Mouse (Mus musculus): ENCODE results near the gene Nemf. TPM values are rescaled to one million over a fixed set of nuclear protein-coding genes. Genes with fewer than 3 reads are reported as not detected.
A peak's percentile ranks its signal among the peaks of the same experiment; 100 is the strongest.

Gene Nemf
- polyA plus RNA-seq, 1 experiment: 43.5 TPM

- Histone ChIP-seq H3K4me1 (ENCODE audit: control insufficient read depth, insufficient read depth, low read length) (peaks cover 1% of the 10 kb centered on the region), H3K27ac (ENCODE audit: control insufficient read depth, insufficient read depth, low read depth, low read length, poor library complexity) (peak within 1 kb of the TSS; percentile 97), H3K4me3 (replicated peaks; ENCODE audit: control insufficient read depth, low read depth, low read length) (peak within 1 kb of the TSS; percentile 97)
- TF ChIP-seq CTCF (IDR thresholded peaks at IDR 0.05; ENCODE audit: control insufficient read depth, insufficient read depth, low read length): peak; percentile 10; the same call in 1 of the 2 replicates
- TF ChIP-seq POLR2A (IDR thresholded peaks at IDR 0.05; ENCODE audit: borderline replicate concordance, control insufficient read depth, low read depth, low read length): peak; percentile 76; the same call in 1 of the 2 replicates
- WGBS: under 1% methylated on average over 98 of the region's 98 CpGs
These were observed 60.2 kb downstream of the Nemf start, which contains the start of gene Klhdc2 for GRCm38 (mm10) chr12:69296511-69297410. Gene Klhdc2 (plus strand): TSS chr12:69296681.

GRCm38 (mm10) chr12:69295651-69296050 is 61.3 kb downstream of the Nemf start:
- peaks cover 1% of the 10 kb centered on the region for H3K4me1 ChIP-seq (ENCODE audit: control insufficient read depth, insufficient read depth, low read length)
- H3K4me3 ChIP-seq (replicated peaks; ENCODE audit: control insufficient read depth, low read depth, low read length): no peak overlapping the region
- TF ChIP-seq CTCF (IDR thresholded peaks at IDR 0.05; ENCODE audit: control insufficient read depth, insufficient read depth, low read length) (no peak), POLR2A (IDR thresholded peaks at IDR 0.05; ENCODE audit: borderline replicate concordance, control insufficient read depth, low read depth, low read length) (no peak)
- peak overlapping the region; percentile 22; the same call in 1 of the 2 replicates for H3K27ac ChIP-seq (ENCODE audit: control insufficient read depth, insufficient read depth, low read depth, low read length, poor library complexity)
- 59% methylated on average over 4 of the region's 4 CpGs for WGBS

GRCm38 (mm10) chr12:69294936-69295335 is 62.0 kb downstream of the Nemf start:
- WGBS: 38% methylated on average over 2 of the region's 2 CpGs
- H3K27ac ChIP-seq (ENCODE audit: control insufficient read depth, insufficient read depth, low read depth, low read length, poor library complexity): peak overlapping the region; percentile 54
- TF ChIP-seq CTCF (IDR thresholded peaks at IDR 0.05; ENCODE audit: control insufficient read depth, insufficient read depth, low read length) (no peak), POLR2A (IDR thresholded peaks at IDR 0.05; ENCODE audit: borderline replicate concordance, control insufficient read depth, low read depth, low read length) (no peak)
- peaks cover 1% of the 10 kb centered on the region for H3K4me1 ChIP-seq (ENCODE audit: control insufficient read depth, insufficient read depth, low read length)
- H3K4me3 ChIP-seq (replicated peaks; ENCODE audit: control insufficient read depth, low read depth, low read length): no peak overlapping the region

- Histone ChIP-seq H3K27ac (ENCODE audit: control insufficient read depth, insufficient read depth, low read depth, low read length, poor library complexity) (peak overlapping the region; percentile 64), H3K4me1 (ENCODE audit: control insufficient read depth, insufficient read depth, low read length) (peaks cover 1% of the 10 kb centered on the region), H3K4me3 (replicated peaks; ENCODE audit: control insufficient read depth, low read depth, low read length) (no peak overlapping the region)
- no peak for TF ChIP-seq CTCF (IDR thresholded peaks at IDR 0.05; ENCODE audit: control insufficient read depth, insufficient read depth, low read length)
- WGBS: 56% methylated on average over 2 of the region's 2 CpGs
These were observed 63.1 kb downstream of the Nemf start for GRCm38 (mm10) chr12:69293815-69294214.

- peaks cover 1% of the 10 kb centered on the region; the same call in 1 of the 2 replicates for H3K4me1 ChIP-seq (ENCODE audit: control insufficient read depth, insufficient read depth, low read length)
- no peak overlapping the region for H3K27ac ChIP-seq (ENCODE audit: control insufficient read depth, insufficient read depth, low read depth, low read length, poor library complexity)
- 81% methylated on average over 6 of the region's 6 CpGs for WGBS
These were observed 64.6 kb downstream of the Nemf start for GRCm38 (mm10) chr12:69292401-69292800.

GRCm38 (mm10) chr12:69288699-69289098 is 68.3 kb downstream of the Nemf start:
- H3K27ac ChIP-seq (ENCODE audit: control insufficient read depth, insufficient read depth, low read depth, low read length, poor library complexity): no peak overlapping the region
- WGBS: 80% methylated on average over 9 of the region's 9 CpGs
- H3K4me1 ChIP-seq (ENCODE audit: control insufficient read depth, insufficient read depth, low read length): no peaks in the 10 kb centered on the region
- no peak overlapping the region for H3K4me3 ChIP-seq (replicated peaks; ENCODE audit: control insufficient read depth, low read depth, low read length)
- no peak for TF ChIP-seq CTCF (IDR thresholded peaks at IDR 0.05; ENCODE audit: control insufficient read depth, insufficient read depth, low read length)
- TF ChIP-seq POLR2A (IDR thresholded peaks at IDR 0.05; ENCODE audit: borderline replicate concordance, control insufficient read depth, low read depth, low read length): no peak

More at GRCm38 (mm10) chr12:69292401-69292800, 64.6 kb downstream of the Nemf start:
- TF ChIP-seq CTCF (IDR thresholded peaks at IDR 0.05; ENCODE audit: control insufficient read depth, insufficient read depth, low read length) (no peak), POLR2A (IDR thresholded peaks at IDR 0.05; ENCODE audit: borderline replicate concordance, control insufficient read depth, low read depth, low read length) (no peak)
- H3K4me3 ChIP-seq (replicated peaks; ENCODE audit: control insufficient read depth, low read depth, low read length): no peak overlapping the region

- Histone ChIP-seq H3K27ac (ENCODE audit: control insufficient read depth, insufficient read depth, low read depth, low read length, poor library complexity) (no peak overlapping the region), H3K4me1 (ENCODE audit: control insufficient read depth, insufficient read depth, low read length) (no peaks in the 10 kb centered on the region), H3K4me3 (replicated peaks; ENCODE audit: control insufficient read depth, low read depth, low read length) (no peak overlapping the region)
- TF ChIP-seq POLR2A (IDR thresholded peaks at IDR 0.05; ENCODE audit: borderline replicate concordance, control insufficient read depth, low read depth, low read length) (no peak), CTCF (IDR thresholded peaks at IDR 0.05; ENCODE audit: control insufficient read depth, insufficient read depth, low read length) (no peak)
- 68% methylated on average over 8 of the region's 8 CpGs for WGBS
These were observed 69.4 kb downstream of the Nemf start for GRCm38 (mm10) chr12:69287535-69287934.

GRCm38 (mm10) chr12:69283146-69283545 is 73.8 kb downstream of the Nemf start:
- TF ChIP-seq POLR2A (IDR thresholded peaks at IDR 0.05; ENCODE audit: borderline replicate concordance, control insufficient read depth, low read depth, low read length) (no peak), CTCF (IDR thresholded peaks at IDR 0.05; ENCODE audit: control insufficient read depth, insufficient read depth, low read length) (no peak)
- Histone ChIP-seq H3K4me3 (replicated peaks; ENCODE audit: control insufficient read depth, low read depth, low read length) (no peak overlapping the region), H3K27ac (ENCODE audit: control insufficient read depth, insufficient read depth, low read depth, low read length, poor library complexity) (no peak overlapping the region), H3K4me1 (ENCODE audit: control insufficient read depth, insufficient read depth, low read length) (no peaks in the 10 kb centered on the region)
- WGBS: 88% methylated on average over 7 of the region's 7 CpGs

Measured in bone marrow, adult 2 months (tissue).